Mouse (Mus musculus) cerebellum, adult 9-11 months (tissue): ENCODE data around the gene Fam169b.
A peak's percentile ranks its signal among the peaks of the same experiment; 100 is the strongest.

Source experiments
- DNase-seq: peaks from one replicate; pipeline ENCODE4 v3.0.0; 2022

Fam169b gene

GRCm38 (mm10) chr7:68273515-68273914 is at the start of gene Fam169b:
Gene Fam169b, plus strand, starts transcription at chr7:68273839.
- no peak for DNase-seq

- DNase-seq, result no peak
Observed at GRCm38 (mm10) chr7:68224006-68224405, 49.6 kb upstream of the Fam169b start.

- DNase-seq, result peak; percentile 30
Observed at GRCm38 (mm10) chr7:68225427-68226054, 48.1 kb upstream of the Fam169b start.

GRCm38 (mm10) chr7:68227021-68227420 is 46.6 kb upstream of the Fam169b start:
- DNase-seq, result no peak

GRCm38 (mm10) chr7:68227621-68228020 is 46.0 kb upstream of the Fam169b start:
- no peak for DNase-seq

GRCm38 (mm10) chr7:68228491-68228890 is 45.1 kb upstream of the Fam169b start:
- no peak for DNase-seq

GRCm38 (mm10) chr7:68230831-68231230 is 42.8 kb upstream of the Fam169b start:
- no peak for DNase-seq

- no peak for DNase-seq
Observed at GRCm38 (mm10) chr7:68232521-68232920, 41.1 kb upstream of the Fam169b start.

GRCm38 (mm10) chr7:68233619-68234223 is 39.9 kb upstream of the Fam169b start:
- no peak for DNase-seq

GRCm38 (mm10) chr7:68236817-68237216 is 36.8 kb upstream of the Fam169b start:
- DNase-seq, result no peak

- DNase-seq, result no peak
Observed at GRCm38 (mm10) chr7:68239220-68239827, 34.3 kb upstream of the Fam169b start.

GRCm38 (mm10) chr7:68241205-68241604 is 32.4 kb upstream of the Fam169b start:
- no peak for DNase-seq

GRCm38 (mm10) chr7:68245681-68246080 is 28.0 kb upstream of the Fam169b start:
- no peak for DNase-seq

- no peak for DNase-seq
Observed at GRCm38 (mm10) chr7:68246249-68246648, 27.4 kb upstream of the Fam169b start.

- no peak for DNase-seq
Observed at GRCm38 (mm10) chr7:68250411-68250810, 23.2 kb upstream of the Fam169b start.

GRCm38 (mm10) chr7:68250902-68251301 is 22.7 kb upstream of the Fam169b start:
- DNase-seq, result no peak

- no peak for DNase-seq
Observed at GRCm38 (mm10) chr7:68257767-68258166, 15.9 kb upstream of the Fam169b start.

GRCm38 (mm10) chr7:68258326-68259150 is 15.1 kb upstream of the Fam169b start:
- no peak for DNase-seq

GRCm38 (mm10) chr7:68259523-68260081 is 14.0 kb upstream of the Fam169b start:
- no peak for DNase-seq

GRCm38 (mm10) chr7:68262612-68263200 is 10.9 kb upstream of the Fam169b start:
- DNase-seq, result no peak

GRCm38 (mm10) chr7:68263346-68264027 is 10.2 kb upstream of the Fam169b start:
- DNase-seq, result no peak

- peak; percentile 8 for DNase-seq
Observed at GRCm38 (mm10) chr7:68264028-68264453, 9.6 kb upstream of the Fam169b start, which contains the start of gene Pgpep1l. Gene Pgpep1l, minus strand, starts transcription at chr7:68264233.
